Mouse (Mus musculus) G1E (cell line): ENCODE data around the gene Galk1. TPM values are rescaled to one million over a fixed set of nuclear protein-coding genes. Genes with fewer than 3 reads are reported as not detected.

ENCODE experiments used
- ATAC-seq: 2 replicates; pipeline ENCODE4 v1.8.0; 2016; ENCODE audit warnings: mild to moderate bottlenecking; ENCODE audit not compliant: insufficient number of reproducible peaks, poor library complexity, low FRiP score, severe bottlenecking; ENCODE audit errors: extremely low read depth
- DNase-seq: peaks from one replicate; pipeline ENCODE4 v3.0.0; 2012; ENCODE audit warnings: low spot score
- H3K27me3 ChIP-seq: 2 replicates; pipeline ENCODE4 v1.6.1; 2012; ENCODE audit warnings: mild to moderate bottlenecking, low read length, inconsistent platforms; ENCODE audit not compliant: insufficient read depth
- H3K36me3 ChIP-seq: replicated peaks from 2 replicates; pipeline ENCODE3; 2012; ENCODE audit warnings: mild to moderate bottlenecking, inconsistent platforms
- H3K4me1 ChIP-seq: 2 replicates; pipeline ENCODE4 v1.6.1; 2012; ENCODE audit warnings: low read depth, low read length, inconsistent platforms, mixed read lengths; ENCODE audit not compliant: insufficient read depth
- H3K4me3 ChIP-seq: 2 replicates; pipeline ENCODE4 v1.5.1; 2012; ENCODE audit warnings: low read depth, mild to moderate bottlenecking, inconsistent platforms, low read length, moderate library complexity, mixed read lengths
- H3K9me3 ChIP-seq: replicated peaks from 2 replicates; pipeline ENCODE4 v1.6.1; 2012; ENCODE audit warnings: inconsistent platforms
- CTCF ChIP-seq: IDR thresholded peaks from 2 replicates; pipeline ENCODE4 v1.5.1; 2012; ENCODE audit warnings: low read depth, low read length, inconsistent platforms, mixed read lengths
- GATA1 ChIP-seq: IDR thresholded peaks from 2 replicates; pipeline ENCODE4 v1.6.1; 2012; ENCODE audit warnings: borderline replicate concordance, low read length, inconsistent platforms, mixed read lengths
- GATA2 ChIP-seq: IDR thresholded peaks from 2 replicates; pipeline ENCODE4 v1.6.1; 2012; ENCODE audit warnings: low read depth, low read length, inconsistent platforms, borderline replicate concordance
- POLR2AphosphoS5 ChIP-seq: IDR thresholded peaks from 2 replicates; pipeline ENCODE4 v1.6.1; 2012; ENCODE audit warnings: low read depth, low read length, inconsistent platforms; ENCODE audit not compliant: insufficient replicate concordance
- TAL1 ChIP-seq: conservative IDR thresholded peaks from 2 replicates; pipeline ENCODE4 v1.6.1; 2012; ENCODE audit warnings: low read depth, low read length, inconsistent platforms, mixed read lengths
- polyA plus RNA-seq: library from polyadenylated mRNA; stranded (reverse); fragments of >175 nt; gene quantifications from 2 replicates; pipeline ENCODE4 v1.2.3, GENCODE M21; 2012
- total RNA-seq, 2 experiments: library from RNA; stranded (forward) in 1 of 2; stranded (reverse) in 1 of 2; fragments of 200-1000 nt in 1 of 2; fragments of >200 nt in 1 of 2; fragmentation: Nextera tagmentation in 1 of 2; gene quantifications; 2 replicates each; pipeline ENCODE4 v1.2.3; 2014 to 2017

Gene Galk1
- total and polyA plus RNA-seq, 3 experiments = 22.0 to 148 (median 54.5) TPM

DNA sequence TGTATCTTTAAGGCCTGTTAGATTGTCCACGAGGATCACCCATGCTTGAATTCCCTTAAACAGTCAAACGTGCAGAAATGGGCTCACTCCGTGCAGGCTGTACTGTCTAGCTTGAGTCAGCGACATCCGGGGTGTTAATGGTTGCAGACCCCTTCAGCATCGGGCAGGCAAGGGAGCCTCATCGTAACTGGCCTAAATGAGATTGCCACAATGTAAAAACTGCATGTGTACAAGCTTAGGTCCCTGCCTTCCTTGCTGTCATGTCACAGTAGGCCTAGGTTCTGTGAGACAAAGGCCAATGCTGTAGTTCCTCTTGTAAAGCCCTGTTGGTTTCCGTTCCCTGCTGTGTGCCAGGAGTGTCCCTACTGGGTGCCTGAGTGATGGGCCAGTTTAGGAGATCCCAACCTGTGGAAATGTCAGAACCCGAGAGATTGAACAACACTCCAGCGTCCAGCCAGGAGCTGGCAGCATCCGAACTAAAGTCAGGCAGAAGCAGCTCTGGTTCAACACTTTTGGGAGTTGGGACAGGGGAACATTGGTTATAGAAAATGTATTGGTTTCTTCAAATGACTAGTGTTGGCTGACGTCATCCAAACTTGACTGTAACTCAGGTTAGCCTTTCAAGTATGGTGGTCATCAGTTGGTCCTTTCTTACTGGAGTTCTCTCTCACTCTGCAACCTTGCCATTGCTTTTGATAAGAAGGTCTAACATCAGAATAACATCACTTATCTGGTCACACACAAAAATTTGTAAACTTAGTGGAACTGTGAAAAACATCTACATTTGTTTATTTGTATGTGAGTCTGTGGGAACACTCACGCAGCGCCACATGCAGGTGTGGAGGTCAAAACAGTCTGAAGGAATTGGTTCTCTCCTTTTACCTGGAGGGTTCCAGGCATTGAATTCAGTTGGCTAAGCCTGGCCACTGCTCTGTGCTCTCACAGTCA, 18.7 kb upstream of the Galk1 start:
- no peak for TF ChIP-seq GATA2
- no peak for TF ChIP-seq TAL1
- no peak for TF ChIP-seq CTCF
- TF ChIP-seq GATA1 = no peak
- TF ChIP-seq POLR2AphosphoS5 = no peak; the same call in 1 of the 2 replicates
- no peaks in the 10 kb centered on the region for H3K27me3 ChIP-seq
- DNase-seq (no peak), ATAC-seq (peak; percentile 9; the same call in 1 of the 2 replicates)
- no peaks in the 10 kb centered on the region for H3K9me3 ChIP-seq
- peak overlapping the region; percentile 79 for H3K4me3 ChIP-seq
- H3K36me3 ChIP-seq = peaks cover 35% of the 10 kb centered on the region
- peaks cover 47% of the 10 kb centered on the region for H3K4me1 ChIP-seq

DNA sequence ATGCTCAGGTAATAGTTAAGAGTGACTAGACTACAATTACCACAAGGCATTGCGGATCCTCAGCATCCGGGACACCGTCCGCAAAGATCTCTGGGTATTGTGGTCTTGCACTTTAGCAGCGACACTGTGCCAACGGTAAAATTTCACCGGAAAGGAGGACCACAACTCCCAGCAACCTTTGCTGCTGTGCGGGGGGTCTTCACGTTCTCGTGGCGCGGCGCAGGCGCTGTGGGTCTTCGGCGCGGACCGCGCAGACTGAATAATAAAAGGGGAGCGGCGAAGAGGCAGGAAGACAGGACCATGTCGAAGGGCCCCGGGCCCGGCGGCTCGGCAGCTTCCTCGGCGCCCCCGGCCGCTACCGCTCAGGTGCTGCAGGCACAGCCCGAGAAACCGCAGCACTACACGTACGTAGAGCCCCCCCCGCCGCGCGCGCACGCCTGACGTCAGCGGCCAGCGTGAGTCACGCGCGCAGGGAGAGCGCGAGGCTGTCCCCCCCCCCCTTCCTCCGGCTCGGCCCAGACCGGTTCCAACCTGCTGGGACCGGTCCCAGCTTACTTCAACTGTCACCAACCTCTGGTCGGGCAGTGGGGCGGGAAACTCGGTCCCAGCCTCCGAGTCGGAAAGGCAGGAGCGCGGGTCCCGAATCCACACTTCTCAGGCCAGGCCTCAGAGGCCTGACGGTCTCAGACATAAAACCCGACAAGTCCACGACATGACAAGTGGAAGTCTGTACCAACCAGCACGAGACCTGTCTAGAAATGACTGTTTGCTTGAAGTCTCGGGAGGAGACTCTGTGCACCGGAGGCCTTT, 17.8 kb upstream of the Galk1 start, which contains the start of gene Unk:
Gene Unk (plus strand): TSS at position 235 of the 810 bp plus-strand sequence.
- Histone ChIP-seq H3K27me3 (no peaks in the 10 kb centered on the region), H3K4me1 (peaks cover 48% of the 10 kb centered on the region), H3K9me3 (no peaks in the 10 kb centered on the region), H3K4me3 (peak within 1 kb of the TSS; percentile 79), H3K36me3 (peaks cover 31% of the 10 kb centered on the region)
- TF ChIP-seq GATA1 (no peak), TAL1 (no peak), POLR2AphosphoS5 (no peak), CTCF (no peak), GATA2 (no peak)
- ATAC-seq (peak; percentile 88), DNase-seq (peak; percentile 81)

DNA sequence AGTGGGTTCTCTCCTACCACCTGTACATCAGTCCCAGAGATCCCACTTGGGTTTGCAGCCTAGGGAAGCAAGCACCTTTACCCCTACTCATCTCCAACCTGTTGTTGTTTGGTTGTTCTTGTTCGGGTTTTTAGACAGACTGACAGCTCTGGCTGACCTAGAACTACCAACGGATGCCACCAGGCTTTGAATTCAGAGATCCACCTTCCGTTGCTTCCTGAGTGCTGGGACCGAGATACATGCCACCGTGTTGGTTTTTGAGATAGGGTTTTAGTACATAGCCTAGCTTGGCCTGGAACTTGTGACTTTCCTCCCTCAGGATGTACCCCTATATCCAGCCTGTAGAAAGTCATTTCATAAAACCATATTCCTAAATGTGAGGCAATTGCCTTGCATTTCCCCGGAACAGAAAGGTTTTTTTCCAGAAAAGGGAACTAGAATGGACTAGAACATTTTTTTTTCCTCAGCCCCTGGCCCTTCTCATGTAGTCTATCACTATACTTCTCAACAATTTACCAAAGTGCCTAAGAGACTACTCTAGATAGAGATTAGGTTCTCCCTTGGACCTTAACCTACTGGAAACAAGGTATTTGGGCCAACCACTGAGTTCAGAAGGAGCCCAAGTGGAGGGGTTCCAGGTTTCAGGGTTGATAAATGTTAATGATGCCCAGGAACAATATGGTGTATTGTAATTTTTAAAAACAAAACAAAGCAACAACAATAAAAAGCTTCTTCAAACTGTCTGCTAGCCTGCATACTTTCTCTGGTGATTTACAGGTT, 16.8 kb upstream of the Galk1 start:
- H3K27me3 ChIP-seq = no peaks in the 10 kb centered on the region
- peaks cover 23% of the 10 kb centered on the region for H3K36me3 ChIP-seq
- H3K4me3 ChIP-seq = peak overlapping the region; percentile 79
- H3K4me1 ChIP-seq = peaks cover 49% of the 10 kb centered on the region
- TF ChIP-seq TAL1 = no peak
- TF ChIP-seq GATA1 = no peak
- TF ChIP-seq POLR2AphosphoS5 = no peak
- no peak for TF ChIP-seq GATA2
- TF ChIP-seq CTCF = no peak
- H3K9me3 ChIP-seq = no peaks in the 10 kb centered on the region
- no peak for DNase-seq
- no peak for ATAC-seq

DNA sequence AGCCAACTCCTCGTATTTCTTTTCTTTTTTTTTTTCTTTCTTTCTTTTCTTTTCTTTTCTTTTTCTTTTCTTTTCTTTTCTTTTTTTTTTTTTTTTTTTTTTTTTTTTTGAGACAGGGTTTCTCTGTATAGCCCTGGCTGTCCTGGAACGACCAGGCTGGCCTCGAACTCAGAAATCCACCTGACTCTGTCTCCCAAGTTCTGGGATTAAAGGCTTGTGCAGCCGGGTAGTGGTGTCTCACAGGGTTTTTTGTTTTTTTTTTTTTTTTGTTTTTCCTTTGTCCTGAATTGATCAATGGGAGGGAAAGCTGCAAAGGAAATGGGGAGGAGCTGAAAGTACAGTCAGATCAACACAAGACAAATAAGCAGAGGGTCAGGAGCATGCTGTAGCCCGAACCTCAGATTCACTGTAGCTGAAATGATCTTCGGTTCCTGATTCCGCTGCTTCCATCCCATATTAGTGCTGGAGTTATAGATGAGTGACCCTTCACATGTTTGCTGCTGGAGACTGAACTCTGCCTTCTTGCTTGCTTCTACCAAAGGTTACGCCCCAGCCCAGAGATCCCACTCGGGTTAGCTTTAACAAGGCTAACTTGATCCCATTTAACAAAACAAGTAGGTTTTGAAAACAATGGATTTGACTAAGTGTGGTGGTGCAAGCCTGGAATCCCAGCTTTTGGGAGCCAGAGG, 15.8 kb upstream of the Galk1 start:
- no peak for TF ChIP-seq TAL1
- no peak for TF ChIP-seq GATA2
- TF ChIP-seq GATA1 = no peak
- no peak for TF ChIP-seq POLR2AphosphoS5
- no peak for TF ChIP-seq CTCF
- Histone ChIP-seq H3K9me3 (no peaks in the 10 kb centered on the region), H3K4me3 (no peak overlapping the region), H3K27me3 (no peaks in the 10 kb centered on the region), H3K4me1 (peaks cover 47% of the 10 kb centered on the region), H3K36me3 (peaks cover 24% of the 10 kb centered on the region)
- DNase-seq (no peak), ATAC-seq (no peak)

DNA sequence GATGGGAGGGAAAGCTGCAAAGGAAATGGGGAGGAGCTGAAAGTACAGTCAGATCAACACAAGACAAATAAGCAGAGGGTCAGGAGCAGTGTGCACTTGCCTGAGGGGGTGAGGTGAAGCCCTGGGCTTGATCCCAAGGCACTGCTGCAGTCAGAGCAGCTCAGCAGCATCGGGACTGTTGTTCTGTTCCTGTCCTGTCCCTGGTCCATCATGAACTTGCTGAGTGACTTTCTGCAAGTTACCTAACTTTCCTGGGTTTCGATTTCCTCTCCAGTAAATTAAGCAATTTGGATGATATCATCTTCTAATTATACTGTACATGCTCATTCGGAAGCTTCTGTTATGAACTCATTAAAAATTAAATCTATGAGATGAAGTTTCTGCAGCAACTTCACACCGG, 15.2 kb upstream of the Galk1 start, which contains the start of gene H3f3b:
Gene H3f3b (minus strand): TSS at position 207 of the 400 bp plus-strand sequence.
- TF ChIP-seq TAL1 = no peak
- no peak for TF ChIP-seq GATA2
- no peak for TF ChIP-seq POLR2AphosphoS5
- no peak for TF ChIP-seq CTCF
- TF ChIP-seq GATA1 = no peak
- no peak within 1 kb of the TSS for H3K4me3 ChIP-seq
- ATAC-seq = no peak

More for the DNA sequence above, 15.2 kb upstream of the Galk1 start, which contains the start of gene H3f3b:
- Histone ChIP-seq H3K27me3 (no peaks in the 10 kb centered on the region), H3K9me3 (no peaks in the 10 kb centered on the region), H3K36me3 (peaks cover 19% of the 10 kb centered on the region), H3K4me1 (peaks cover 41% of the 10 kb centered on the region)
- no peak for DNase-seq
